Mouse (Mus musculus) spleen, adult 2 months (tissue): ENCODE measurements at regions not wholly inside any gene's neighbourhood (a gene's known extent, or its start where the extent isn't known, plus 50 kb on each side); places are given as distances from the start of the nearest gene placed in this dataset.

Source experiments
- CTCF ChIP-seq: fragments of 200-500 bp; IDR thresholded peaks from 2 replicates; pipeline ENCODE4 v1.5.1; 2011; ENCODE audit warnings: mild to moderate bottlenecking, inconsistent platforms; ENCODE audit not compliant: insufficient read depth, insufficient read length, insufficient replicate concordance; ENCODE audit errors: extremely low read depth
- POLR2A ChIP-seq: fragments of 200-500 bp; IDR thresholded peaks from 2 replicates; pipeline ENCODE4 v1.6.1; 2011; ENCODE audit warnings: low read depth, low read length, inconsistent platforms

GRCm38 (mm10) chr12:92713415-92713814 is 864.5 kb upstream of the Sel1l start:
- TF ChIP-seq CTCF, result no peak
- no peak for TF ChIP-seq POLR2A
